Mouse (Mus musculus) cerebellum, adult 2 months (tissue): ENCODE measurements around the gene Golt1a. TPM values are rescaled to one million over a fixed set of nuclear protein-coding genes. Genes with fewer than 3 reads are reported as not detected.

Source experiments
- DNase-seq, 2 experiments: peaks; one replicate each; pipeline ENCODE4 v3.0.0; 2021
- H3K27ac ChIP-seq: fragments of 200-500 bp; 2 replicates; pipeline ENCODE4 v1.5.1; 2012; ENCODE audit warnings: low read length, control low read depth, inconsistent platforms; ENCODE audit not compliant: insufficient read depth
- H3K27me3 ChIP-seq: fragments of 200-500 bp; 2 replicates; pipeline ENCODE4 v1.6.1; 2012; ENCODE audit warnings: inconsistent platforms, mild to moderate bottlenecking, low read length, moderate library complexity; ENCODE audit not compliant: control insufficient read depth, insufficient read depth
- H3K4me1 ChIP-seq: fragments of 200-500 bp; 2 replicates; pipeline ENCODE4 v1.6.1; 2011; ENCODE audit warnings: low read length; ENCODE audit not compliant: control insufficient read depth, insufficient read depth
- H3K4me3 ChIP-seq: fragments of 200-500 bp; replicated peaks from 2 replicates; pipeline ENCODE3; 2011; ENCODE audit warnings: mild to moderate bottlenecking, low read depth, low read length, control low read depth; ENCODE audit not compliant: insufficient read depth
- CTCF ChIP-seq: fragments of 200-500 bp; IDR thresholded peaks from 2 replicates; pipeline ENCODE4 v1.5.1; 2011; ENCODE audit warnings: low read depth, mild to moderate bottlenecking, control low read depth, low read length, moderate library complexity, borderline replicate concordance; ENCODE audit not compliant: insufficient read depth
- POLR2A ChIP-seq: fragments of 200-500 bp; IDR thresholded peaks from 2 replicates; pipeline ENCODE4 v1.6.1; 2011; ENCODE audit warnings: low read length, control low read depth, borderline replicate concordance; ENCODE audit not compliant: insufficient read depth
- WGBS: fragments of 180-500 bp; shearing (Covaris S2); methylation state at CpG from one replicate; pipeline ENCODE4 v1.1.7; 2018; 5-methylcytosine and 5-hydroxymethylcytosine counted together
- polyA plus RNA-seq: library from polyadenylated mRNA; depleted of rRNA; stranded (reverse); fragments of >200 nt; gene quantifications from 2 replicates; pipeline ENCODE4 v1.2.3, GENCODE M21; 2012

Golt1a gene
- polyA plus RNA-seq, 1 experiment: not detected

GRCm38 (mm10) chr1:133353371-133353809 lies 43.8 kb downstream of the Golt1a start:
- Histone ChIP-seq H3K4me3 (no peak overlapping the region), H3K27ac (no peak overlapping the region), H3K27me3 (no peaks in the 10 kb centered on the region), H3K4me1 (no peaks in the 10 kb centered on the region)
- TF ChIP-seq CTCF: peak; percentile 100
- no peak for TF ChIP-seq POLR2A
- WGBS: 4% methylated on average over 12 of the region's 12 CpGs
- peak; percentile 74 to 84 for DNase-seq

GRCm38 (mm10) chr1:133355469-133355868 lies 45.9 kb downstream of the Golt1a start:
- WGBS: 83% methylated on average over 5 of the region's 5 CpGs
- Histone ChIP-seq H3K27ac (no peak overlapping the region), H3K4me3 (no peak overlapping the region), H3K4me1 (no peaks in the 10 kb centered on the region; the same call in 1 of the 2 replicates), H3K27me3 (no peaks in the 10 kb centered on the region)
- no peak for TF ChIP-seq CTCF
- no peak for TF ChIP-seq POLR2A
- DNase-seq: no peak

- H3K27ac ChIP-seq: no peak overlapping the region
- no peaks in the 10 kb centered on the region for H3K27me3 ChIP-seq
- 77% methylated on average over 15 of the region's 15 CpGs for WGBS
- TF ChIP-seq POLR2A: no peak
- no peak for TF ChIP-seq CTCF
- DNase-seq: no peak
- H3K4me3 ChIP-seq: no peak overlapping the region
- H3K4me1 ChIP-seq: no peaks in the 10 kb centered on the region; the same call in 1 of the 2 replicates
Measured at GRCm38 (mm10) chr1:133355912-133356311, 46.3 kb downstream of the Golt1a start.

GRCm38 (mm10) chr1:133356330-133356729 lies 46.7 kb downstream of the Golt1a start:
- Histone ChIP-seq H3K4me1 (no peaks in the 10 kb centered on the region; the same call in 1 of the 2 replicates), H3K27ac (no peak overlapping the region), H3K27me3 (no peaks in the 10 kb centered on the region), H3K4me3 (no peak overlapping the region)
- WGBS: 65% methylated on average over 8 of the region's 8 CpGs
- no peak for TF ChIP-seq CTCF
- no peak for TF ChIP-seq POLR2A
- DNase-seq: no peak

- 96% methylated on average over 6 of the region's 6 CpGs for WGBS
- no peak overlapping the region for H3K27ac ChIP-seq
- TF ChIP-seq CTCF (no peak), POLR2A (no peak)
- H3K27me3 ChIP-seq: no peaks in the 10 kb centered on the region
- no peak overlapping the region for H3K4me3 ChIP-seq
- DNase-seq: no peak
- no peaks in the 10 kb centered on the region; the same call in 1 of the 2 replicates for H3K4me1 ChIP-seq
Measured at GRCm38 (mm10) chr1:133361006-133361405, 51.4 kb downstream of the Golt1a start.

GRCm38 (mm10) chr1:133362103-133362502 lies 52.5 kb downstream of the Golt1a start:
- no peak for TF ChIP-seq CTCF
- TF ChIP-seq POLR2A: no peak

GRCm38 (mm10) chr1:133363276-133364021 lies 53.8 kb downstream of the Golt1a start, which contains the start of gene Etnk2:
Gene Etnk2, plus strand, starts transcription at chr1:133363572.
- H3K27ac ChIP-seq: no peak within 1 kb of the TSS
- WGBS: 2% methylated on average over 49 of the region's 52 CpGs
- peak; percentile 51 to 56 for DNase-seq
- TF ChIP-seq POLR2A: no peak
- H3K27me3 ChIP-seq: no peaks in the 10 kb centered on the region
- H3K4me1 ChIP-seq: peaks cover 6% of the 10 kb centered on the region
- H3K4me3 ChIP-seq: peak within 1 kb of the TSS; percentile 60

More at GRCm38 (mm10) chr1:133362103-133362502, 52.5 kb downstream of the Golt1a start:
- H3K27ac ChIP-seq: no peak overlapping the region
- DNase-seq: no peak
- 67% methylated on average over 5 of the region's 5 CpGs for WGBS
- no peak overlapping the region for H3K4me3 ChIP-seq
- no peaks in the 10 kb centered on the region; the same call in 1 of the 2 replicates for H3K4me1 ChIP-seq
- H3K27me3 ChIP-seq: no peaks in the 10 kb centered on the region
